Mouse (Mus musculus) frontal cortex, postnatal 14 days (tissue): ENCODE measurements at regions not wholly inside any gene's neighbourhood (a gene's known extent, or its start where the extent isn't known, plus 50 kb on each side); places are given as distances from the start of the nearest gene placed in this dataset.

Experiments used
- DNase-seq, 2 experiments: peaks; one replicate each; pipeline ENCODE4 v3.0.0; 2022; ENCODE audit warnings: low spot score in 2 of 2

DNA sequence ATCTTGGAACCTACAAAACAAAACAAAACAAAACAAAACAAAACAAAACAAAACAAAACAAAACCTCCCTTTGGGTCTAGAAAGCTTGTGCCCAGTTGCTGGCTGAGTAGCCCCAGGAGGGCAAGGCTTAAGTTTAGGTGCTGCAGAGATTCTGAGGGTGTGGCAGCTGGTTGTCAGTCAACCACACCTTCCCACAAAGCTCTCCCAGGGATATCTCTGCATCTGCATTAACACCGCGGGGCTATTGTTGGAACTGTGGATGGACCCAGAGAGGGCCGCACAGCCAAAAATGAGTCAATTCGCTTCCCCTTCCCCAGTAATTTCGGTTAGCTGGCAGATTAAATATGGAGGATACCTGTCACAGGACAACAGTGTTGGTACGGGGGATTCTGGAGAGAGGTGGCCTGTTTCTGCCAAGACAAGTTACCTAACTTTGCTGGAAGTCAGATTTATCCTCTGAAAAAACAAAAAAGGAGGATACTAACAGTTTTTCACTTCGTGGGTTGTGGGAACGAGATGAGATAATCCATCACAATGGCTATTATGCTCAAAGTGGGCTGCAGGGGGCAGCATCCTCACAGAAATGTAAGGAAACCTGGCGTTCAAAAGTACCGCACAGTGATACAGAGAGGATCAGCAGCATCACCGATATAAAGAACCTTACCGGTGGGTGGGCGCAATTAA lies 96.7 kb downstream of the 1500009L16Rik start:
- DNase-seq = peak; percentile 67 to 84

DNA sequence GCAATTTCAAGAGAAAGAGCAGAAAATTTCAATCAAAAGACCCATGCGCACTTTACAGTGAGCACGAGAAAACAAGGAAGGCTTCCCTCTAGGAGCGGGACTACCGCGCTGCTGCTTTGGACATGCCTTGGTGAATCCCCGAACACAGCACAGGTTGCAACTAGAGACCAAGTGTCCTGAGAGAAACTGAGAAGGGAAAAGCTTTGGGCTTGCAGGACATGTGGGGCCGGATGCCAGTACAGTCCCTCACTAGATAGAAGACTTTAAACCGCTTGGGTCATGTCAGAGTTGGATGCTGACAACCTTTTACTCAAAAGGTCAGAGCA lies 97.2 kb downstream of the 1500009L16Rik start:
- DNase-seq = no peak

DNA sequence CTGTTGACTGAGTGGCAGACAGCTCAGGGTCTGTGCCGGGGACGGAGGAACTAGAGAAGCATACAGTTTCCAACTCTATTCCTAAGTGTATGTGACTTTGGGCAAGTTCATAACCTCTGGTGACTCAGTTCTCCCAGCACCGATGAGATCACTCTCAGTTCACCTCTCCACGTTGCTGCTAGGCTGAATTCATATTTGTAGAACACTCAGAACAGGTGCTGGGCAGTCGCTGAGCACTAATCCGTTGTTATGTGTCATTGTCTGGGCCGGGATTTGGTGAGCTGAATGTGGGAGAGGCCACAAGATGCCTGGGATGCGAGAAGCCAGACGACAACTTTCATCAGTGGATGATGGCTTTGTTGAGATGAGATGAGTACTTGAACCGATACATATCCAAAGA lies 98.4 kb downstream of the 1500009L16Rik start:
- DNase-seq = no peak

DNA sequence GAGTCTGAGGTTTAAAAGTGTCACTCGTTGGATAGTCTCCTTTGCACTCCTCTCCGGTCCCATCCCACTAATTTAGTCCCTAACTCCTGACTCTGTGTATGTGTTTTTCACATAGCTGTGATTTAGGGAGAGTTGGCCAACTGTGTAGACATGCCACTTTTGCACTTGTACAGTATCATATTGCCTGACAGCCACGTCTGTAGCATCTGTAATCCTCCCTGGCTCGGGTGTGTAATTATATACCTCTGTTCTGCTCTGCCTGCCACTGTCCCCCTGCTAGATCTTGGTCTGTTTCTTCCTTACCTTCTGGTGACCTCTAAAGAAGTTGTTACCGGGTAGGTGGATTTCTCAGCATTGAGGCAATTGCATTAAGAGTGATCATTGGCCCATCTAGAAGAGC lies 103.4 kb downstream of the 1500009L16Rik start:
- DNase-seq = no peak

DNA sequence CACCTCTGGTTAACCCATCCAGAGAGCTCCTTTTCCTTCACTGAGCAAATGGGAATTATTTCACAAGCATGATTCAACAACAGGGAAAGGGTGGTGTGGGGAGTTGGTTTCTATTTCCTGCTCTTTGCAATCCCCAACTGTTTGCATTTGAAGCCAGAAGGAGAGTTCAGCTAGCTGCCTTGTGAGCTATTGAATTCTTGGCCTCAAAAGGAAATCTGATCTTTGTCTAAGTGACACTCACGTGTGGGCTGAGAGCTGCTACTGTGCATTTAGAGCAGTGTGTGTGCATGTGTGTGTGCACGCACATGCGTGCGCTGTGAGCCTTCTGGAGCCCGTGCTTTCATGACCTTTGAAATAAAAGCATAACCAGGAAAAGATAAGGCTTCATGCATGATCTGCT lies 113.7 kb downstream of the 1500009L16Rik start:
- no peak for DNase-seq

DNA sequence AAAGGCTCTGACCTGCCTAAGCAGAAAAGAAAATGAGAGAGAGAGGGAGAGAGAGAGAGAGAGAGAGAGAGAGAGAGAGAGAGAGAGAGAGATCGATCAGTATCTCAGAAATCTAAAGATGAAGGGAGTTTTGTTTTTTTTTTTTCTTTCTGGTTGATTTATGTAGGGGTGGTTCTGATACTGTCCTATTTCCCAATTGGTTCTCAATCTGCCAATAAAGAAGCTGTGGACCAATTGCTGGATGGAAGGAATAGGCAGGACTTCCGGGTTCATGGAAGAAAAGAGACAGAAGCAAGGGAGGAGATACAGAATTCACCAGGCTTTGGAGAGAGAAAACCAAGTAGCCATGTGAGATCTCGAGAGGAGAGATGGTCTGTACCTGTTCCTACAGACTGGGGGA lies 117.6 kb downstream of the 1500009L16Rik start:
- no peak for DNase-seq

GRCm38 (mm10) chr10:83850881-83851280 lies 128.2 kb downstream of the 1500009L16Rik start:
- no peak for DNase-seq

DNA sequence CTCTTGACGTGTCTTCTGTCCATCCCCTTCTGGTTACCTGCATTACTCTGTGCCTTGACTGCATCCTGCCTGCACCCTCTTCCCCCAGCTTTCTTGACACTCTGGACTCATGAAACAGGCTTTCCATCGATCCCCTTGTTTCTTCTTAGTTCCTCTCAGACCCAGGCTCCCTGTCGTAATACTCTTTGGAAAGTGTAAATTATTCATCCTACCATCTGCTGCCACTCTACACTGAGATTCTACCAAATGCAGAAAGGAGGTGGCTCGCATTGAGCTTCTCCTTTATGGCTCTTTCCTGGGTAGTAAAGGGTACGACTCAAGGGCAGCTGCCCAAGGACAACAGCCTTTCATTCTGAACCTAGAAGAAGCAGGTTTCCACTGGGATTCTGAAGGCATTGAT lies 129.5 kb downstream of the 1500009L16Rik start:
- no peak for DNase-seq

DNA sequence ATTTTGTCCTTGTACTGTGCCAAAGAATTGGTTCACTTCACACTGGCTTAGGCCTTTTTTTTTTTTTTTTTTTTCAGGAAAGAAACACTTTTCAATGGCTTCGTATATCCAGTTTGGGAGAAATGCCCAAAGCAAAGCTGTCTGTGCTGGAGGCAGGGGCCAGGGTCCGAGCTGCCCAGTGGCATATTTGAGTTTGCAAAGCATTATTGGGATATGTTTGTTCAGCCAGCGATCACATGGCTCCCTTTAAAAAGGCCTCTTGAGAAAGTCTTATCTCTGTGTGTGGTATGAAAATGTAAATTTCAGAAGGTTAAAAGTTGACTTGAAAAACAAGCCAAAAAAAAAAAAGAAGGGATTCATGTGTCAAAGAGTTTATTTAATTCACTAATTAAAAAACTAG lies 130.1 kb downstream of the 1500009L16Rik start:
- DNase-seq = no peak

DNA sequence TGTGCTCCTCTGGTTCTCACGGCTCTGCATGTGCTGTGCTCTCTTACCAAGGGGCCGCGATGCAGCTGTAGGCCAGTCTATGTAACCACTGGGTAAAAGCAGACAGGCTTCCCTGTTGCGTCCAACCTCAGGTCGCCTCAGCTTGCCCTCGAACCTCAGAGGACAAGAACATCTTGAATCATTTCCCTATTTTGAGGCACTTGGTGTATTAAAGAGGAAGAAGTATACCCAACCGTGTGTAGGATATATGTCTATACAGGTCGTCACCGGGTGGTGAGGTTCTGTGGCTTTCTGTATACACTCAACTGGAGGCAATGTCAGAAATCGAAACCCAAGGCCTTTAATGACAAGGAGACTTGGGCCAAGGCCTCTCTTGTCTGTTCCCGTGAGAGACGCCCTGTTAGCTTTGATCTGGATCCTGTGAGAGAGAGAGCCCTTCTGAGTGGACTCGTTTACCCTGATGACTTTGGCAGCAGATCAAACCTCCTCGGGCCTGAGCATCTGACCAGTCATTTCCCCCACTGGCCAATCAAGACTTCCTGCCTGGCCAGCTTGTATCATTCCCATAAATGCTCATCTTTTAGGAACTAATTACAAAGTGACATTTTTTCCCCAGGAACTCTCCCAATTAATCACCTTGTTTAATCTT lies 135.3 kb downstream of the 1500009L16Rik start:
- DNase-seq = no peak

GRCm38 (mm10) chr10:83858689-83859088 lies 136.0 kb downstream of the 1500009L16Rik start:
- no peak for DNase-seq

DNA sequence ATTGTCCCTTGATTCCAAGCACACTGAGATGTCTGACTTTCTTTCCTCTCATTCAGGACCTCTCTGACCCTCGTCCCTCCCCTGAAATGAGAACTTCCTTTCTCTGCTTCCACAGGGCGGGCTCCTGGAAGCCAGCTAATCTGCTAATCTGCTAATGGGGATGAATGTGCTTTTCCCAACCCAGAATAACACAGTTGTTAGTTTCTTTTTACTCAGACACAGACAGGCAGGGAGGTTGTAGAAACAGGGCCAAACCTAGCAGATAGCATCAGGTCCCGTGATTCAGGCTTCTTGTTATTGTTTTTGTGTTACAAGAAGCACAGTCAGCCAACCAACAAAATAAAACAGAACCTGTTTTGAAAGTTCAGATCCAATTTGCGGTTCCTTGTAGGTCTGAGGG lies 137.0 kb downstream of the 1500009L16Rik start:
- no peak for DNase-seq

DNA sequence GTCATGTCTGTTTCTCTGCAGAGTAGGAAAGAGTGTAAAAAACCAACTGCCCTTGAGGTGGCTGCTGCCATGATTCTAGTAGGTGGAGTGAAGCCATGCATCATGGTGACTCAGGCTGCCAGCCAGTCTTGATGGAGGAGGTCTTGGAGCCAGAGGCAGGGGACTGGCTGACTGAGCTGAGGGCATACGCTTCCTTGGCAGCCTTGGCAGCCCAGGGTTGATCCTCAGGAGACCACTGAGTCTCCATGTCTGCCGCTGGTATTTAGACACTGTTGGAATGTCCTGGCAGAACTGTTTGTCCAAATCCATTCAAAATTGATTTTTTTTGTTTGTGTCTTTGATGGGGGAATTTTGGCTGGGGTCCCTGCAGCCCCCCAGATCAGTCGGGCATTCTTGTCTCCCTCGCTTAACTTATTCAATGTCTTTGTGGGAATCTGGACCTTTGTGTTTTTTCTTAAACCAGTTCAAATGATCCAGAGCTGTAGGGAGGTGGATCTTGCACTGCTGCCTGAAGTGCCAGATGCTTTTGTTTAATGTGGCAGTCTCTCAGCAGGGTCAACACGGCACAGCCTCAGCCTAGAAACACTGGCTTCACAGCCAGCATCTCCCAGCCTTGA lies 139.0 kb downstream of the 1500009L16Rik start:
- no peak for DNase-seq

DNA sequence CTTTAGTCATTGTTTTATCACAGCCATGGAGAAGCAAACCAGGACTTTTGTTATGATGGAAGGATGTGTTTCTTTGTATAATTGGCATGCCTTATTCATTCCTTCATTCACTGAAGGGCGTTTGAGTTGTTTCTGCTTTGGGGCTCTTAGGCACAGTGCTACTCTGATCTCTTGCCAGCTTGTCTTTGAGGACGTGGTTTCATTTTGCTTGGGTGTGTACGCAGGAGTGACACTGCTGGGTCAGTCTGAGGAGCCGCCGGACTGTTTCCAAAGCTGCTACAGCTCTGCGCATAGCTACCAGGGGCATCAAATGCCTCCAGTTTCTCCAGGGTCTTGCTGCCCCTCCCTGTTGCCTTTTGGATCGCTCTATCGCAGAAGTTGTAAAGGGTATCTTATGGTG lies 141.9 kb downstream of the 1500009L16Rik start:
- no peak for DNase-seq

GRCm38 (mm10) chr10:83865929-83866328 lies 143.3 kb downstream of the 1500009L16Rik start:
- no peak for DNase-seq

- DNase-seq = no peak
These were observed 149.2 kb downstream of the 1500009L16Rik start for GRCm38 (mm10) chr10:83871736-83872400.

- DNase-seq = no peak
These were observed 156.1 kb downstream of the 1500009L16Rik start for GRCm38 (mm10) chr10:83878745-83879144.

DNA sequence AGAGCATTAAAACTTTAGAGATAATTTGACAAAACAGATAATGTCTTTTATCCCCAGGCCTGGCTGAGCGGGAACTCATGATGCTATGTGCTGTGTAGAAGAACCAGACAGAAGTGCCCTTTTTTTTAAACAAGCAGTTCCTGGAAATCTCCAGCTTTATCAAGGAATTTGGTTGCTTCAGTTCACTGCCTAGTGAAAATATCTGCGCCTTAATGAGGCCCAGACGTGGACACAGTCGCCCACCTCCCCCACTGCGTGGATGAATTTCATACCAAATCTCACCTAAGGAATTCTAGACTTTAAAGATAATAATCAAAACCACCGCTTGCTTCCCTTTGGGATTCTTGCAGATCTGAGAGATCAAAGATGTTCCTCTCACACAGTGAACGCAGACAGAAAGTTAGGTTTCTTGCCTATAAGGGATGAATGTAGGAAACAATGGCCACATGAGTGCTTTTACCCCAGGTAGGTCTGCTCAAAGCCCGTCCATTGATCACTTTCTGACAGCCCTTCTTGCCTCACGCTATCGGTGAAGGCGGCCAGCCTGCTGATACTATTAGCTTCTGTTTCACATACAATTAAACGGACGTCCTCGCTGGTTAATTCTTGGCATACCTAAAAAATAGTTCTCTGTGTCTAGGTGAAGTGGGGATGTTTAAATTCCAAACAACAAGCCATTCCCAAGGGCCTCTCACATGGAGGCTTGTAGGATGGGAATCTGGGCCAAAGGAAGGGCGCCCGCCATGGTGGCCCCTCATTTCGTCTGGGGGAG lies 159.6 kb downstream of the 1500009L16Rik start:
- DNase-seq = no peak

GRCm38 (mm10) chr10:83882891-83883185 lies 160.2 kb downstream of the 1500009L16Rik start:
- DNase-seq = no peak

GRCm38 (mm10) chr10:83884553-83884952 lies 161.9 kb downstream of the 1500009L16Rik start:
- DNase-seq = no peak

GRCm38 (mm10) chr10:83888587-83888986 lies 165.9 kb downstream of the 1500009L16Rik start:
- no peak for DNase-seq

GRCm38 (mm10) chr10:83895741-83896150 lies 173.1 kb downstream of the 1500009L16Rik start:
- no peak for DNase-seq
